Mouse (Mus musculus): Measurements from ENCODE around the gene Mb. TPM values are rescaled to one million over a fixed set of nuclear protein-coding genes. Genes with fewer than 3 reads are reported as not detected.
A peak's percentile ranks its signal among the peaks of the same experiment; 100 is the strongest.
"Not testable (repeated sequence)": the region's sequence is repeated elsewhere in the genome, so short reads cannot be mapped to it uniquely, and the experiment has no call there.

Mb gene
- total RNA-seq, 2 experiments from 2014 or later = 5,214 to 6,251 TPM

GRCm38 (mm10) chr15:77066233-77066632, 15.8 kb upstream of the Mb start:
- DNase-seq (ENCODE audit: low spot score) = no peak

GRCm38 (mm10) chr15:77065259-77065852, 14.9 kb upstream of the Mb start:
- no peak for DNase-seq (ENCODE audit: low spot score)

- no peak for DNase-seq (ENCODE audit: low spot score)
Observed at GRCm38 (mm10) chr15:77062746-77063145, 12.3 kb upstream of the Mb start.

GRCm38 (mm10) chr15:77059416-77059815, 8.9 kb upstream of the Mb start:
- not testable (repeated sequence) for DNase-seq (ENCODE audit: low spot score)

GRCm38 (mm10) chr15:77058566-77058965, 8.1 kb upstream of the Mb start:
- no peak for DNase-seq (ENCODE audit: low spot score)

GRCm38 (mm10) chr15:77056791-77057051, 6.3 kb upstream of the Mb start:
- no peak for DNase-seq (ENCODE audit: low spot score)

GRCm38 (mm10) chr15:77056001-77056790, 5.7 kb upstream of the Mb start:
- DNase-seq (ENCODE audit: low spot score) = no peak

GRCm38 (mm10) chr15:77054611-77055175, 4.2 kb upstream of the Mb start:
- no peak for DNase-seq (ENCODE audit: low spot score)

GRCm38 (mm10) chr15:77053021-77053420, 2.6 kb upstream of the Mb start:
- no peak for DNase-seq (ENCODE audit: low spot score)

GRCm38 (mm10) chr15:77052176-77052575, 1.7 kb upstream of the Mb start:
- no peak for DNase-seq (ENCODE audit: low spot score)

GRCm38 (mm10) chr15:77045609-77046008, 4.9 kb downstream of the Mb start:
- DNase-seq (ENCODE audit: low spot score) = peak; percentile 82

GRCm38 (mm10) chr15:77044597-77045320, 5.7 kb downstream of the Mb start, which contains the start of gene Apol6:
Gene Apol6 (plus strand): TSS chr15:77044729.
- DNase-seq (ENCODE audit: low spot score) = no peak

GRCm38 (mm10) chr15:77040784-77041183, 9.7 kb downstream of the Mb start:
- DNase-seq (ENCODE audit: low spot score) = no peak

GRCm38 (mm10) chr15:77039211-77039700, 11.2 kb downstream of the Mb start:
- no peak for DNase-seq (ENCODE audit: low spot score)

- peak; percentile 78 for DNase-seq (ENCODE audit: low spot score)
Observed at GRCm38 (mm10) chr15:77037278-77038161, 12.9 kb downstream of the Mb start.

- no peak for DNase-seq (ENCODE audit: low spot score)
Observed at GRCm38 (mm10) chr15:77036989-77037277, 13.5 kb downstream of the Mb start.

- DNase-seq (ENCODE audit: low spot score) = peak; percentile 94
Observed at GRCm38 (mm10) chr15:77036320-77036988, 14.0 kb downstream of the Mb start.

GRCm38 (mm10) chr15:77035643-77036042, 14.8 kb downstream of the Mb start:
- DNase-seq (ENCODE audit: low spot score) = no peak

- no peak for DNase-seq (ENCODE audit: low spot score)
Observed at GRCm38 (mm10) chr15:77034526-77034925, 15.9 kb downstream of the Mb start.

GRCm38 (mm10) chr15:77031271-77031670, 19.2 kb downstream of the Mb start:
- no peak for DNase-seq (ENCODE audit: low spot score)

Measured in gastrocnemius, adult 18-20 months (tissue).